Mouse (Mus musculus) c-Kit-positive CD71-positive TER-119-negative erythroid progenitor cells, embryonic 14.5 days (primary cell): ENCODE results near the gene Olfr1024.

Source experiments
- DNase-seq: peaks from one replicate; pipeline ENCODE4 v3.0.0-alpha.2; 2013; ENCODE audit warnings: low read depth

Gene Olfr1024

GRCm38 (mm10) chr2:85904952-85905351 is at the start of gene Olfr1024:
Gene Olfr1024 (minus strand): TSS chr2:85905052.
- DNase-seq, result no peak

DNA sequence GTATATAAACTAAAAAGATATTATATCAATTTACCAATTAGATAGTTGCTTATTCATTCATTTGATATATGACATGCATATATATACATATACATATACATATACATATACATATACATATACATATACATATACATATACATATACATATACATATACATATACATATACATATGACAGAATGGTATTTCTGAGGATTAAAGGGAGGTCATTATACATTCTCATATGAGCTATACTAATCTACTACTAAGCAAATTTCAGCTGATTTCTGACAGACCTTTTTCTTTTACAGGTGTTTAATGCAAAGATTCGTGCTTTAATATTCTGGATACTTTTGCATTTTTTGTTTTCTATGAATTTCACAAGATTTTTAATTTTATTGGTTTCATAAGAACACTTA is 45.3 kb upstream of the Olfr1024 start, which contains the start of gene Olfr1028:
Gene Olfr1028, plus strand, starts transcription at position 301 of the 400 bp plus-strand sequence.
- no peak for DNase-seq

GRCm38 (mm10) chr2:85921258-85921657 is 16.4 kb upstream of the Olfr1024 start, which contains the start of gene Olfr1026:
Gene Olfr1026 (plus strand): TSS chr2:85921558.
- DNase-seq, result no peak

- no peak for DNase-seq
Measured at GRCm38 (mm10) chr2:85914893-85915292, 10.0 kb upstream of the Olfr1024 start, which contains the start of gene Olfr1025-ps1. Gene Olfr1025-ps1 (plus strand): TSS chr2:85915193.

- DNase-seq, result no peak
Measured at GRCm38 (mm10) chr2:85913197-85913596, 8.3 kb upstream of the Olfr1024 start.

DNA sequence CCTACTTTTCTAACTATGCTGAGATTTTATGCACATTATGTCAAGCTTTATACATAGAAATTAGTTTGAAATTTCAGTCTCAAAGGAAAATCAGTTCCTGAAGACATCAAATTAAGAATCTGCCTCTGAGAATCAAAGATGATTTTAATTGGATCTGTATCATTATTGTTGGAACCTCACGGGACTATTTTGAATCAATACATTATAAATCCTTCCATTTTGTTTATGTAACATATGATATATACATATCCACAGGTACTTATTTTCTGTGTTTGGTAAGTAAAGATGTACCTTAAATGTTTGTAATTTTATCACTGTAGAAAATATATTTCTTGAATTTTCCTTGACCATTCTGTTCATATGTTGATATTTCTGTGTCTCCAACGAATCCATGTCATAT is 19.5 kb downstream of the Olfr1024 start, which contains the start of gene Olfr1023:
Gene Olfr1023, plus strand, starts transcription at position 301 of the 400 bp plus-strand sequence.
- DNase-seq, result no peak

DNA sequence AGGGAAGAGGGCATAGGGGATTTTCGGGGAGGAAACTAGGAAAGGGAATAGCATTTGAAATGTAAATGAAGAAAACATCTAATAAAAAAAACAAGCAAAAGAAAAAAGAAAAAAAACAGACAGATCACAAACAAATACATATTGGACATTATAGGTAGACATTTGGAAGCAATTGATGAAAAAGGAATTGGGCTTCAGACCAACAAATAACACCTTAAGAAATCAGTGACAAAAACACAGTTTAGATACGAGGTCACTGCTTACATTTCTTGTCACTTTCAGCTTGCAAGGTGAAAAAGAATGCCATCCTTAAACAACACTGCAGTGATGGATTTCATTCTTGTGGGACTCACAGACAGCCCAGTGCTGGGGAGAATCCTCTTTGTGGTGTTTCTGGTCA is 36.6 kb downstream of the Olfr1024 start, which contains the start of gene Olfr1022:
Gene Olfr1022, plus strand, starts transcription at position 301 of the 400 bp plus-strand sequence.
- DNase-seq, result no peak
